Mouse (Mus musculus) kidney, adult 2 months (tissue): ENCODE results near the gene Arhgap20.

Experiments
- CTCF ChIP-seq: fragments of 200-500 bp; conservative IDR thresholded peaks from 2 replicates; pipeline ENCODE4 v1.5.1; 2011; ENCODE audit warnings: low read depth, mild to moderate bottlenecking, control low read depth, low read length, moderate library complexity, mixed read lengths; ENCODE audit not compliant: insufficient read depth, insufficient read length
- POLR2A ChIP-seq: fragments of 200-500 bp; IDR thresholded peaks from one replicate; pipeline ENCODE4 v1.6.1; 2011; ENCODE audit warnings: low read depth, low read length, control low read depth

DNA sequence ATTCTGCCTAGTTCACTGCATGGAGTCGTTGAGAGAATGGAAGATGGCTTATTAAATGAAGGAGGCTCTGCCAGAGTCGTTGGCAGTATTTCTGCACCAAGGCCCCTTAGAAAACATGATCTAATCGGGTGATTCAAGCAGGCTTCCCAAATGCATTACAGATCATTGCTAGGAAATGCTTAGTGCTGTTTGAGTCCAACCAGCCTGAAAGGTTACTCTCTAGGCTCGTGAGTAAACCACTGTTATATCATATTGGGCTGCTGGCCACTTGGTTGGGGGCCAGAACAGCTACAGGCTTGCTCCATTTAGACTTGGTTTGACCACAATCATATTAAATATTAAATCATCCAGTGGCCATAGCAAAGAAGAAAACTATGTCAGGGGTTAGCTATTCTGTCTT, 118.2 kb downstream of the Arhgap20 start:
- TF ChIP-seq POLR2A, result no peak
- TF ChIP-seq CTCF, result no peak
